Mouse (Mus musculus): ENCODE data around the gene Rgs10.
"Not testable (repeated sequence)": the region's sequence is repeated elsewhere in the genome, so short reads cannot be mapped to it uniquely, and the experiment has no call there.

The Rgs10 gene

DNA sequence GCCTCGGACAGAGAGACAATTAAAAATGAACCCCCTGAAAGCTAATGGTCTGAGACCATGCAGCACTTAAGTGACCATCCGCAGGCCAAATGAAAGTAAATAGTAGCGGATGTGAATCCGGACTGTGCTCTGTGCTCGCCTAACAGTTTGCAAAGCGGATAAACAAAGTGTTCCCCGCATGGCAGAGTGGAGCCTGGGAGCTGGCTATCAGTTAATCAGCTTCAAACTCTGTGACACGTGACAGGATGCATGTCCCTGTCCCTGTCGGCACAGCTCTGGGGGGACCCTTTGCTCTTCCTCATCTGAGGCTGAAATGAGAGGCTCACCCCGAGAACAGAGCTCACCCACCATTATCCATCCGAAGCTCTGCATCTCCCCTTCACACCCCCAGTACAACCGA, 49.2 kb downstream of the Rgs10 start:
- no peak for DNase-seq

DNA sequence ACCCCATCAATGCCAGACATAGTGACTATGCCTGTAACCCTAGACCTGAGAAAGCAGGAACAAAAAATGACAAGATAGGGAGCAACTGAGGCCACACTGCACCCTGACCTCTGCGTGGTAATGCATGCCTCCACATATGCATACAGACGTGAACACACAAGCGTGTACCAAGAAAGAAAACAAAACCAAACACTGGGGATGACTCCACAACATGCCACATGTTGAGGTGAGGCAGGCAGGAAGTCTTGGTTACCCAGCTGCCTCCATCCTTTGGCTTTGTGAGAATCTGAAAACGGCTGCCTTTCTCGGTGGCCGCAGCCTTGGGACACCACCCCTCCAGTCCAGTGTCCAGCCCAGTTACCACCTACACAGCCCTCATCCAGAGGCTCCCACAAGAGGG, 49.7 kb downstream of the Rgs10 start:
- DNase-seq = no peak

DNA sequence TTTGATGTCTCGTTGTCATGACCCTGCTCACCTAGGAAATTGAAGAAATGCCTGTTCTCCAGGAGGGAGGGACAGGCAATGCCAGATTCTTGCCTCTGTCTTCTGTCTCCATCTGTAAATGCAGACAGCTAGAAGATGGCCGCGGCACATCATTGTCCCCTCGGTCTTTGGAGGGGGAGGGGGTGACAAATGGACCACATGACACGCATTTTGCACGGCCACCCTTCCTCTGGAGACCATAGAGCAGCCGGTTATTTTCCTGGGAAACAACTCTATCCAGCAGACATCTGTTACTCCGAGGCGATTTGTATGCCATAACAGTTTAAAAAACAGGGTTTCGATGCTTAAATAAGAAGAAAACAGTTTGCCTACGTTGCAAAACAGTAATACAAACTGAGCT, 51.9 kb downstream of the Rgs10 start:
- no peak for DNase-seq

DNA sequence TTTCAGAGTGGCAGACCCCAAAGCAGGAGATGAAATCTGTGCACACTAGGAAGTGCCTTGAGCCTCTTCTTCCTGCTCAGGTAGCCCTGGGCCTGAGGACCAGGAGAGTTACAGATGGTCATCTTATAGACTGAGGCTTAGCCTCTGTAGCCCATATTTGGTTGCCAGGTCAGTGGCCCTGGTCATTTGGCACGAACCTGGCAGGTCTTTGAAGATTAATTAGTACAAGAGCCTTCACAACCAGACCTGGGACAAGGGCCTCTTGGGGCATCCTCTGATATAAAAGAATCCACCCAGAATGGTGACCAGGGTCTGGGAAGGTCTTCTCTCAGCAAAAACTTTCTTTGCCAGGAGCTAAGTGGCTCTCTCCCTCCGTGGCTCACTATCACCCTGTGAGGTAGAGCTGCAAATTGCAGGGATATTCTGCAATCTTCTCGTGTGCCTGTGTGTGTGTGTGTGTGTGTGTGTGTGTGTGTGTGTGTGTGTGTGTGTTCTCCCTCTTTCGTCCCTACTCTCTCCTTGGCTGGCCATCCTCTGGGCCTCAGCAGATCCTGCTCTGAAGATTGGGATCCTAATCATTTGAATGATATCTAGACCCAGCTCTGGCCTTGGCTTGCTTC, 53.4 kb downstream of the Rgs10 start:
- no peak for DNase-seq

DNA sequence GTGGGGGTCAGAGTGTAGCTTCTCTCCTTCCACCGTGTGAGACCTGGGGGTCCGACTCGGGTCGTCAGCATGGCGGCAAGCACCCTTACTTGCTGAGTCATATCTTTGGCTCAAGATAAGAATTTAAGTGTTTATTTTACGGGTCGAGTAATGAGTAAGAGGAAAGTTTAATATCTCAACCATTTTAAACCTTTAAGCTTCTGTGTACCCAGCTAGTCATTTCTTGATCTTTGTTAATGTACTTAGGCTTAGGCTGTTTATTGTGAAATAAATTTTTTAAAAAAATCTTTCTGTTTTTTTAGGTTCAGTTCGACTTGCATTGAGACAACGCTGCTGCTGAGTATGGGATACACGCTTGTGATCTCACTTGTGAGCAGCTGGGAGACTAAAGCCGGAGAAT, 54.0 kb downstream of the Rgs10 start:
- DNase-seq = no peak

DNA sequence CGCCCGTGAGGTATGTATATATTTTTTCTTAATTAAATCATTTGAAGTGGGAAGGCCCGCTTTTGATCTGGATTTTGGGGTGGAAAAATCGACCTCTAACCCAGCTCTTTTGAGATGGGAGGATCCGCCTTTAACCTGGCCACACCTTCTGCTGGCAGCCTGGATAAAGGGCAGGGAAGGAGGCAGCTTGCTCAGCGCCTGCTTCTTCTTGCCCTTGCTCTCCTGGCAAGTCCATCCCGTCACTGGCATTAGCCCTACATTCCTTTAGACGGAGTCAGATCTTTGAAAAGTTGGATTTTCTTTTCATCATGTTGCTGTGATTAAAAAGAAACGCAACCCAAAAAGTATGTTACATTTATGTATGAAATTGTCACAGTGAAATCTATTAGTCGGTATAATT, 54.8 kb downstream of the Rgs10 start:
- no peak for DNase-seq

DNA sequence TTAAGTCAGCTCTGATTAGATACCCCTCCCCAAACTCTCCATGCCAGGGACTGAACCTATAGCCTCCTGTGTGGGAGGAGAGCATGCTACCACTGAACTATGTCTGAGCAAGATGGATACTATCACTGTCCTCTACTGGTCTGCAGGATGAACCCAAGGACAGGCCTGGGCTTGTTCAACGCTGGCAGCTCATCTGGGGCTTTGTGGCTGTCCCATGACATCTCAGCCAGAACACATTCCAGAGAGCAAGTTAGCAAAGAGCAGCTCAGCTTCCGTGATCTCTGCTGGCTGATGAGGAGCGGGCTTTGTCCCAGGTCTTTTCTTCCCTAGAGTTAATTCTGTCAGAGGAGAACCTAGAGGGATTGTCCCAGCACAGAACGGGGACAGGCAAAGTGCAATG, 55.6 kb downstream of the Rgs10 start:
- no peak for DNase-seq

DNA sequence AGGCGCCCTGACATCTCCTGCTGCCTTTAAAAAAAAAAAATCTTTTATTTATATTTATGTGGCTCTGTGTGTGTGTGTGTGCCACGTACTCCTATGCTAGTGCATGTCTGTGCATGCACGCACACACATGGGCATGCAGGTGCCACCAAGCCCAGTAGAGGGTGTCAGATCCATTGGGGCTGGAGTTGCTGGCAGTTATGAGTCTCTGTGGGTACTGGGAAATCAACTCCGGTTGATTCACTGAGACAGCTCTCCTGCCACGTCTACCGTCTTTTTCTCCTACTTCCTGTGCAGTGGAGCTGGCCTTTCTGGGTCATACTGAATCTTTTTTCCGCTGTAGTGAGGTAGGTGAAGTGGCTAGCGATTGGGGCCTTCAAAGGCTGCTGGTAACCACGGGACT, 58.8 kb downstream of the Rgs10 start:
- no peak for DNase-seq

DNA sequence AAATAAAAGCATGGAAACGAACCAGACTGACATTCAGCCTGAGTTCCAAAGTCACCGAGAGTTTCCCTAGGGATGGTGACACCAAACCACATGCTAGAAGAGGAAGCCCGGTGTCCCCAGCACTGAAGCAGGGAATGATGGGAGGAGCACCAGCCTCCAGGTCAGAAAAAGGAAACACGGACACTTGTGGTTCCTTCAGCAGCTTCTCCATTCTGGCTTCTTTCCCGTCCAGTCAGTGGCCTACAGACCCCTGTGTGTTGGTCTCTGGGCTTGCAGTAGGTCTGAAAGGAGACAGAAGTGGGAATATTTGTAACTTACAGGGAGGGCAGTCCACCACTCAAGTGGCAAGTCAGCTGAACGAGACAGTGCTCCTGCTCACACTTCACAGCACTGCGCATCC, 59.4 kb downstream of the Rgs10 start:
- DNase-seq = no peak

DNA sequence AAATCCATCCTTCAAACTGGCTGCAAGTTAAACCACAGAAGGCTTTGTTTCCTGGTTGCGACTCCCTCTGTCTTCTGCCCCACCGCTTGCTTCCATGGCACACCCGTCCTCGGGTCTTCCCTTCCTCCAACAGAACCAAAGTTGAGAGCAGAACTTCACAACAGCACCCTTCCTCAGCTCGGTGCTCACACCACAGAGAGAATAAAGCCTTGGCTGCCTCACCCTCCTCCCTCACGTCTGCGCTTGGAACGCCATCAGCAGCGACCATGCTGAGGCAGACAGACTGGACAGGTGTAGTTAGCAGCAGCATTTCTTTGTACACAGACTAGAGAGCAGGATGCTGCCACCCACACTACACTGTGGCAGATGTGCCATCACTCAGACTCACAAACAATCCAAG, 59.8 kb downstream of the Rgs10 start:
- DNase-seq = no peak

DNA sequence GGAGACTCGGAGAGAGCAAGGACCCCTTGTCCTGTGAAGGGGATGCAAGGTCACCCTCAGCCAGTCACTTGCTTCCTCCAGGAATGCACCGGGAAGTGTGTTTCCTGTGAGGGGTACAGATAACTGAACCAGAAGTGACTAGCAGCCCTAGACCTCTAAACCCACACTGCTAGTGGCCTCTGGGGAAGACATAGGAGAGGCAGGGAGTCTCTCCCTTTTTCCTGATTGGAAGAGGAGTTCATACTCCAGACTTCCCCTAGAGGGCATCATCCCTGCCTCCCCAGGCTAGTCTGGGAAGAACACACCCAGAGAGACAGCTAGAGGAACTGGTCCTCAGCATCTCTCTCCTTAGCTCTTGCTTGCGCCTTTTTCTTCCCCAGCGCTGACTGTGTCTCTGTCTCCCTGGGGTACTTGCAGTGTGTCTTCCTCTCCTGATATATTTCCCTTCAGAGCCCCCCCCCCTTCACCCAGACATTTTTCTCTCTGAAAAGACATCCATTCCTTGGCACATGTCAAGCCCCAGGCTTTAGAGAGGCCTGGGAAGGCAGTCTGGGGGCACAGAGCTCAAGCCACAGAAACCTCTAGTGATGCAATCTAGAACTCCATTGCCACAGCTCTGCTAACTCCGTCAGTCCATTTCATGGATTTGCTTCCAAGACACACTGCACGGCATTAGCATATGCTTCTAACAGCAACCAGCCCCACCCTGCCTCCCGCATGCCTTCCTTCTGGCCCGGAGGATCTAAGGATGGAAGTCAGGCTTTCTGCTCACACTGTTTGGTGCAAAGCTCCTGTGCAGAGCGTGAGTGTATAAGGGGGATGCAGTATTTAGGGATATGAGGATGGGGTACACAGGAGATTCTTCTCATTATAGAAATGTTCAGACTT, 61.4 kb downstream of the Rgs10 start:
- no peak for DNase-seq

DNA sequence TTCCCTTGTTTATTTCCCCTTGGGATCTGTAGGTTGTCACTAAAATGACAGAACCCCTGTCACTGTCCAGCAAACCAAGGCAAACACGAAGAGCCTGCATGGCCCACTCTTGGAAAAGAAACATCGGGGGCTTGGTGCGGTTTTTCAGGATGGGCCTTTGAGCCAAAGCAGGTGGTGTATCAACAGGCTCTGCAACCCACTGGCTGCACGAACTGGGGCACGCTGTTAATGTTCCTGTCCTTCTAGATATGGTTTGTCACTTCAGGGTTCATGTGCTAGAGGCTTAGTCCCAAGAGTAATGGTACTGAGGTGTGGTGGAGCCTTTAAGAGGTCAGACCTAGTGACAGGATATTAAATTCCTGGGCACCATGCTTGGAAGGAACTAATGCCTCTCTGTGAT, 63.1 kb downstream of the Rgs10 start:
- no peak for DNase-seq

DNA sequence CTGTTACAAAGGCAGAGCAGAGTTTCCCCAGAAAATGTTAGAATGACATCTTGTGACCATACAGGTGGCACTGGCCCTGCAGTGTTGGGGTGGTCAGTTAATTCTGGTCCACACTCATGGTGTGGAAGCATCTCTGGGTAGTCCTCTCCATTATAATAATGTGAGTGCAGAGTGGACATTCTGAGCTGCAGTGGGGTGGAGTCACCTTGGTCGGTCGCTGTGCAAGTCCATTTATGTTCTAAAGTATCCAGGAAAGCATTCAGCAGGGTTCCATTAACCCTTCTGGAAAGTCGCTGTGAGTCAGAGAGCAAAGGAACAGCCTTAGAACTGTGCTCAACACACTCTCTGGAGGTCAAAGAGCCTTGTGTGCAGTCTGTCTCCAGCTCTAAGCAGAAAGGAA, 65.8 kb downstream of the Rgs10 start:
- no peak for DNase-seq

DNA sequence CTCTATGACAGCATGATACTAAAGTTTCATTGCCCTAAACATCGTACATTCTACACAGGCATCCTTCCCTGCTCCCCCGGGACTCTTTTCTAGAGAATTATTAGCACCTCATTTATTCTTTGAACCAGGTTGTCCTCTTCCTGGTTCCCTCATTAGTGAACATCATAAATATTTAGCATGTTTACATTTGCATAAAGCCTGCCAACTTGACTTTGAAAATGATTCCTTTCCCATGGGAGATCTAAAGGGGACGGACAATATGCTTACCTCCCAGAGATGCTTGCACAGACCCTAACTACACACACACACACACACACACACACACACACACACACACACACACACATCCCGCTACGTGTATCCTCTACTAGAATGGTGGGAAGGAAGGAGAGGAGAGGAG, 67.4 kb downstream of the Rgs10 start:
- no peak for DNase-seq

DNA sequence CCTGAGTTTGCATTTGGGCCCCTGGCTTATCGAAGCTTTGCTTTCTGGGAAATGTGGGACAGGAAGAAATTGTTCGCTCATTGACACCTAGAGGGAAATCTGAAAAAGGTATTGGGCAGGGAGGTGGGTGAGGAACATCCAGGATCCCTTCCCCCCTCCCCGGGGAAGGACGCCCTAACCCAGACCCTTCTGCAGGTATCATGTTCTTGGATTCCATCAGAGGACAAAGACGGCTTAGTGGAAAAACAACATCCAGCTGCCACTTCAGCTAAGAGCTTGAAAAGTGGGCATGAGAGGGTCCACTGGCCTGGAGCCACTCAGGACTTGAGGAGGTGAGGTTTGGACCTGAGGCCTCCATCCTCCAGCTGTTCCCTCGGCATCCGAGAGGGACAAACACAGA, 68.2 kb downstream of the Rgs10 start:
- DNase-seq = no peak

DNA sequence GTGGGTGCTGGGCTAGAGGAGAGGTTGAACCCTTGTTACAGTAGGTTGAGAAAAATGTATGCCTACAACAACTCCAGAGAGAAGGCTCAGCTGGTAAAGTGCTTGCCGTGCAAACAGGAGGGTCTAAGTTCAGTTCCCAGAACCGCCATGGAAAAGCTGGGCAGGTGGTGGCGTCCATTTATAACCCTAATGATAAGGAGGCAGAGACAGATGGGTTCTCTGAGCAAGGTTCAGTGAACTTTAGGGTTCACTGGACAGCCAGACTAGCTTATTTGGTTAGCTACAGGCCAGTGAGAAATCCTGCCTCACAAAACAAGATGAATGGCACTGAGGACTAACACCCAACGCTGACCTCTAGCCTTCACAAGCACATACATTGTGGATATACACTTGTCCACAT, 68.8 kb downstream of the Rgs10 start:
- no peak for DNase-seq

DNA sequence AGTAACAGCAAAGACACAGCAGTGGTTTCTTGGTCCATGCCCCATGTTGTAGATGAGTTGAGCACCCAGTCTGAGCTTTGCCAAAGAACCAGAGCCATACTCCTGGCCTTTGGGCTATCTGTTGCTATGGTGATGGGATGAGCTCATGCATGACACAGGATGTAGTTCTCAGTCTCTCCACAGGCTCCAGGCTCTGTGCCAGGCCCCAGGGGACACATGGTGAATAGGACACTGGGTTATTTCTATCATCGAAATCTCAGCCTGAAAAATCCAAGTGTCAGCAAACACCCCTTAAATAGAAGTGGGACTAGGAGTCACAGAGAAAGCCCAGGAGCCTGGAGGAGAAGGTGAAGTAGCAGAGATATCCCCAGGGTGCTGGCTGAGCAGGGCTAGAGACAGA, 70.0 kb downstream of the Rgs10 start:
- peak; percentile 60 for DNase-seq

DNA sequence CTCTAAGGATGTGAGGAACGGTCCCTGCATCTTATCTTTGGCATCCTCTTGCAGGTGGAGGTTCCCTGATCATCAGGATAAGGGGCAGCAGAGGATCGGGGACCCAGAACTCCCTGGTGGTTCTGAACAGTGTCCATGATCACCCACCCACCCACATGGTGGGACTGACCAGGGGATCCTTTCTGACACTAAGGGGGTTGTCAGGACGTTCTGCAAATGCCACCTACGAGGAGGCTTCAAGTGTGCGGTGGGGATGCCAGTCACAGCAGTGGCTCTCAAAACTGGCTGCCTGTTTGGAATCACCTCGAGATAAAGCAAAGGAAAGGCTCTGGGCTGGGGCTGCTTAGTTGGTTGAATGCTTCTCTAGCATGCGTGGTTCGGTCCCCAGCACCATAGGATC, 71.6 kb downstream of the Rgs10 start:
- no peak for DNase-seq

DNA sequence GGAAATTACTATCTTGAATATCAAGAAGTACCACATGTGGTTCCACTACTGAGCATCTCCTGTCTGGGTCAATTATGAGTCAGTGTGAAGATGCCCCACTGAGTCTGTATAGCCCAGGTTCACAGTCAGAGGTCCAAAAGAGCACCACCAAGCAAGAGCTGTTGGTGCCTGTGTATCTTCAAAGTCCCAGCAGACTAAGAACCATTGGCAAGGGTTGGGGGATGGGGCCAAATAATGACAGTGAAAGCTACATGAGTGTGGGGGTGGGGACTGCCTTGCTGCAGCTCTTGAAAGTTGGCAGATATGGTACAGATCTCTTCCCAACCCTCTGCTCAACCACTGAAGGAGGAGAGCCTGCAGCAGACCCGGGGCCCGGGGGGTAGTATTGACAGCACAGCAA, 72.0 kb downstream of the Rgs10 start:
- no peak for DNase-seq

DNA sequence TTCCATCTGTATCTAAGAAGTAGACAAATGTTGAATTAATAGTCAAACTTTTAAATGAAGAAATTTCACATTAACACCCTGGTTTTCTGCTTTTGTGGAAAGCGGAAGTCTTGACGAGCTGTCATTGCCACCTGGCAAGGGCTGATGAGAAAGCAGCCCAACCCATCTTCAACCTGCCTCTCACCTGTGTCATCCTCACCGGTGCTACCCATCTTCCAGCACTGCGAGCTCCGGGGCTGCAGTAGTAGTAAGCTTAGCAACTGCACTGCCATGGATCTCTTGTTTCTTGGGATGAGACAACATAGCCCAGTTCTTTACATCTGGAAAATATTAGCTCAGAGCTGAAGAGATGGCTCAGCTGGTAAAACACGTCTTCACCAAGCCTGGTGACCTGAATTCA, 72.9 kb downstream of the Rgs10 start:
- no peak for DNase-seq

DNA sequence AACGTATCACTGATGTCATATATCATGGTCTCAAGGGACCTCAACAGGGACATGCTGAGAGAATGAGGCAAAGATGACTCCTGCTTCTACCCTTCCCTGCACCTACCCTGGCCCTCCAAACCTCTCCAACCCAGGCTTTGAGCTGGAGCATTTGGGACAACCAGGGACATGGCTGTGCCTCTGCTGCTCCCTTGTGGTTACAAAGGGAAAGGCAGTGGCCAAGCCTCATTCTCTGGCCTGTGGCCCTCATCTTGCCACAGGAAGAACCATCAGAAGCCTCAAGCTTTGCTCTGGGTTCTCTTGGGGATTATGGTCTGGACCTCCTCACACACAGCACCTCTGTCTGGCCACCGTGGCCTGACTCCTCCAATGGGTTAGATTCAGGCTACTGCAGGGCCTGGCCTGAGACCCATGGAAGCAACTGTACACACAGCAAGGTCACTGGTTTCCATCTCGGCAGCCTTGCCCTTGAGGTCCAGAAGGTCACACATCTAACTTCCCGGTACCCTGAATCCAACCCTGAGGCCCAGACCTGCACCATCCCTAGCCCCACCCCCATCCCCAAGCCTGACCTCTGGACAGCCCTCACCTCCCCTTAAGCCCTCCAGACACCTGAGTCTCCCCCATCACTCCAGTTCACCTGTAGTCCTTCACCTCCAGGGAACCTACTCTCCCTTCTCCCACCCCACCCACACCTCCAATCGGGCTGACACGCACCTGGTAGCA, 73.5 kb downstream of the Rgs10 start:
- DNase-seq = peak; percentile 70

DNA sequence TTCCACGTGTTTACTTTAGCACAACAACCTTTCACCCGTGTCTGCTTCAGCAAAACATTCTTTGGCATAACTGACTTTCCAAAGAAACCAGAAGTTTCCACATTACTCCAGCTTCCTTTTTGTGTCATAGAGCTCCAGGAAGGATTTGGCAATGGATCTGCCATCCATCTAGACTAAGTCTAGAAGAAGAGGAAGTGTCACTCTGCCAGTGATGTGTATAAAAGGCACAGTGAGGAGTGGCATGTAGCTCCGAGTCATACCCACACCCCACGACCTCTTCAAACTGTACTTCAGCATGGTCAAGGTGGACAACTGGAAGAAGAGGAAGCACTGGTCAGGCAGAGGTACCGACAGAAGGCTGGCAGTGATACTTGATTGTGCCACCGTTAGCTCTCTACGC, 74.1 kb downstream of the Rgs10 start:
- no peak for DNase-seq

DNA sequence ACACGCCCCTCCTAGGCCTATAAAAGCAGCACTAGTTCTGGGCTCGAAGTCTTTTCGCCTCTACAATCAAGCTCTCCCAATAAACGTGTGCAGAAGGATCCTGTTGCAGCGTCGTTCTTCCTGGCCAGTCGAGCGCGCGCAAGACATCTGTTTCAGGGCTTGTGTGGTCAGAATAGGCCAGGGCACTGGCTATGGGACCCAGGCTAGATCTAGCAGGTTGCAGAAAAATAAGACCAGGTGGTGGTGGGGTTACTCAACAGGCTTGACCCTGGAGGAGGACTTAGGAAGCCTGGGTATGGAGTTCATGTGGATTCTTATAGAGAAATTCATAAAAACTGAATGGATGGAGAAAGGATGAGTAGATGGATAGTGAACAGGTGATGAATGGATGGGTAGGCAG, 75.9 kb downstream of the Rgs10 start:
- DNase-seq = not testable (repeated sequence)

DNA sequence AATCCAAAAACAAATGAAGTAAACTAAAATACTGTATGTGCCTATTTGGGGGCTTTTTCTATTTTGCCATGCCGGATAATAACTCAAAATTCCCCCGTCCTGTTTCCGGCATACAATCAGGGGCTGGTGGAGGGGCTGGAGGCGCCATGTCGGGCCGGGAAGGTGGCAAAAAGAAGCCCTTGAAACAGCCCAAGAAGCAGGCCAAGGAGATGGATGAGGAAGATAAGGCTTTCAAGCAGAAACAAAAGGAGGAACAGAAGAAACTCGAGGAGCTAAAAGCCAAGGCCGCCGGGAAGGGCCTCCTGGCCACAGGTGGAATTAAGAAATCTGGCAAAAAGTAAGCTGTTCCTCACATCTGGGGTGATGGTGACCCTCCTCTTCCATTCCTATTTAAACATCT, 78.2 kb downstream of the Rgs10 start:
- not testable (repeated sequence) for DNase-seq

All from cerebellum, adult 11 months (tissue).